Mouse (Mus musculus): ENCODE results near the gene Pkn1. TPM values are rescaled to one million over a fixed set of nuclear protein-coding genes. Genes with fewer than 3 reads are reported as not detected.

Gene Pkn1
- polyA plus RNA-seq, 1 experiment from 2014 or later, result 20.3 TPM

GRCm38 (mm10) chr8:83664931-83665625 lies 33.9 kb downstream of the Pkn1 start:
- Histone ChIP-seq H3K27ac (ENCODE audit: low read depth, low read length) (no peak overlapping the region), H3K9ac (ENCODE audit: low read length) (no peak overlapping the region), H3K4me2 (no peak overlapping the region), H3K4me3 (ENCODE audit: low read depth, low read length) (no peak overlapping the region), H3K4me1 (ENCODE audit: control insufficient read depth, insufficient read depth, low read length) (peaks cover 21% of the 10 kb centered on the region), H3K27me3 (ENCODE audit: control insufficient read depth, insufficient read depth, low read length) (peaks cover 10% of the 10 kb centered on the region), H3K36me3 (ENCODE audit: control insufficient read depth, insufficient read depth, low read length) (no peaks in the 10 kb centered on the region; the same call in 1 of the 2 replicates), H3K9me3 (ENCODE audit: control insufficient read depth, low read length) (no peaks in the 10 kb centered on the region)
- WGBS, result 38% methylated on average over 2 of the region's 2 CpGs
- DNase-seq (ENCODE audit: low spot score, missing footprints) (no peak), ATAC-seq (ENCODE audit: low FRiP score) (no peak)

GRCm38 (mm10) chr8:83664096-83664495 lies 34.9 kb downstream of the Pkn1 start:
- no peak overlapping the region for H3K4me2 ChIP-seq
- peaks cover 24% of the 10 kb centered on the region for H3K4me1 ChIP-seq (ENCODE audit: control insufficient read depth, insufficient read depth, low read length)
- no peaks in the 10 kb centered on the region; the same call in 1 of the 2 replicates for H3K36me3 ChIP-seq (ENCODE audit: control insufficient read depth, insufficient read depth, low read length)
- no peak overlapping the region for H3K27ac ChIP-seq (ENCODE audit: low read depth, low read length)
- no peak overlapping the region for H3K9ac ChIP-seq (ENCODE audit: low read length)
- peaks cover 10% of the 10 kb centered on the region for H3K27me3 ChIP-seq (ENCODE audit: control insufficient read depth, insufficient read depth, low read length)
- no peak overlapping the region for H3K4me3 ChIP-seq (ENCODE audit: low read depth, low read length)
- DNase-seq (ENCODE audit: low spot score, missing footprints) (no peak), ATAC-seq (ENCODE audit: low FRiP score) (no peak)
- 85% methylated on average over 13 of the region's 13 CpGs for WGBS
- no peaks in the 10 kb centered on the region for H3K9me3 ChIP-seq (ENCODE audit: control insufficient read depth, low read length)

GRCm38 (mm10) chr8:83662421-83662826 lies 36.6 kb downstream of the Pkn1 start:
- ATAC-seq (ENCODE audit: low FRiP score), result peak; percentile 58
- Histone ChIP-seq H3K9ac (ENCODE audit: low read length) (no peak overlapping the region), H3K27me3 (ENCODE audit: control insufficient read depth, insufficient read depth, low read length) (peaks cover under 1% of the 10 kb centered on the region), H3K4me2 (no peak overlapping the region), H3K27ac (ENCODE audit: low read depth, low read length) (no peak overlapping the region), H3K4me3 (ENCODE audit: low read depth, low read length) (no peak overlapping the region), H3K4me1 (ENCODE audit: control insufficient read depth, insufficient read depth, low read length) (peaks cover 17% of the 10 kb centered on the region), H3K9me3 (ENCODE audit: control insufficient read depth, low read length) (no peaks in the 10 kb centered on the region), H3K36me3 (ENCODE audit: control insufficient read depth, insufficient read depth, low read length) (no peaks in the 10 kb centered on the region; the same call in 1 of the 2 replicates)
- 9% methylated on average over 4 of the region's 4 CpGs for WGBS
- DNase-seq (ENCODE audit: low spot score, missing footprints), result peak; percentile 99

DNA sequence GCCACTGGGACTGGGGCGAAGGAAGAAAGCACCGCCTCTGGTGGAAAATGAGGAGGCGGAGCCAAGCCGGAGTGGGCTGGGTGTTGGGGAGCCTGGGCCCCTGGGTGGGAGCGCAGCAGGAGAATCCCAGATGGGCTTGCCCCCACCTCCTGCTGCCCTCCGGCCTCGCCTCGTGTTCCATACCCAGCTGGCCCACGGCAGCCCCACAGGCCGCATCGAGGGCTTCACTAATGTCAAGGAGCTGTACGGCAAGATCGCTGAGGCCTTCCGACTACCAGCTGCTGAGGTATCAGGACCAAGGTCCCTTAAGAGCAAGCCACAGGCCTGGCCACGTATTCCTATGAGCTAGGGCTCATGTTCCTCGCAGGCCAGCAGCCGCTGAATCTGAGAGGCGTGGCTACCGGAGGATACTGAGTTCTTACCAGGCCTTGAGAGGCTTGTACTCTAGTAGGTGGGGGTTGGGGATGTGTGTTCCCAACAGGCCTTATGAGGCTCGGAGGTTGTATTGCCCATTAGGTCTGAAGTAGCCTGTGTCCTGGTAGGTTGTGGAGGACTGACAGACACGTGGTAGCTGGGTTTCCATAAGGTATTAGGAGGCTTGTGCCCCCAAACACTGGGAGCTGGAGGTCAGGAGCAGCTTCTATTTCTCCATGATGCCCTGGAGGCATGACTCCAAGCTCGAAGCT lies 37.8 kb downstream of the Pkn1 start:
- no peaks in the 10 kb centered on the region; the same call in 1 of the 2 replicates for H3K36me3 ChIP-seq (ENCODE audit: control insufficient read depth, insufficient read depth, low read length)
- 18% methylated on average over 22 of the region's 22 CpGs for WGBS

DNA sequence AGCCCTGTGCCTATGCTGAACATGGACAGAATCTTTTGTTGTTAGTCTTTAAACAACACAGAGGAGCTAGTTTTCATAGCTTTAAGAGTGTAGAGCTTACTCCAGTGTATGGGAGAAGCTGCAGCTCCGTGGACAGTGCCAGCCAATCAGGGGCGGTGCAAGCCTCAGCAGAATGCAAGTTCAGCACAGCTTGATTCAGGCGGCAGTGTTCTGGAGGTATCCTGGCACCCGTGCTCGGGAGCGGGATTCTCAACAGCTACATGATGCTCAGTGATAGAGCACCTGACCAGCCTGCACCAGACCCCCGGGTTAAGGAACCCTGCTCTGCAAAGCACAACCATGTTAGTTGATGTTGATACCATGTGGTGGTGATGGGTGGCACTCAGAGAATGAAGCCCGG lies 38.4 kb downstream of the Pkn1 start:
- H3K9me3 ChIP-seq (ENCODE audit: control insufficient read depth, low read length), result no peaks in the 10 kb centered on the region
- WGBS, result 6% methylated on average over 8 of the region's 8 CpGs
- H3K4me1 ChIP-seq (ENCODE audit: control insufficient read depth, insufficient read depth, low read length), result peaks cover 17% of the 10 kb centered on the region
- no peak for DNase-seq (ENCODE audit: low spot score, missing footprints)
- no peak overlapping the region for H3K27ac ChIP-seq (ENCODE audit: low read depth, low read length)
- H3K27me3 ChIP-seq (ENCODE audit: control insufficient read depth, insufficient read depth, low read length), result no peaks in the 10 kb centered on the region
- no peak for ATAC-seq (ENCODE audit: low FRiP score)
- no peak overlapping the region for H3K4me3 ChIP-seq (ENCODE audit: low read depth, low read length)
- no peak overlapping the region; the same call in 1 of the 2 replicates for H3K9ac ChIP-seq (ENCODE audit: low read length)
- H3K4me2 ChIP-seq, result no peak overlapping the region
- no peaks in the 10 kb centered on the region; the same call in 1 of the 2 replicates for H3K36me3 ChIP-seq (ENCODE audit: control insufficient read depth, insufficient read depth, low read length)

More for the DNA sequence above, 37.8 kb downstream of the Pkn1 start:
- ATAC-seq (ENCODE audit: low FRiP score), result 0 out of 2 replicates have a peak, but pooled peaks have one; percentile 6
- H3K9ac ChIP-seq (ENCODE audit: low read length), result no peak overlapping the region; the same call in 1 of the 2 replicates
- H3K9me3 ChIP-seq (ENCODE audit: control insufficient read depth, low read length), result no peaks in the 10 kb centered on the region
- H3K4me2 ChIP-seq, result peak overlapping the region; percentile 8; the same call in 1 of the 2 replicates
- peaks cover 17% of the 10 kb centered on the region for H3K4me1 ChIP-seq (ENCODE audit: control insufficient read depth, insufficient read depth, low read length)
- DNase-seq (ENCODE audit: low spot score, missing footprints), result no peak
- no peaks in the 10 kb centered on the region for H3K27me3 ChIP-seq (ENCODE audit: control insufficient read depth, insufficient read depth, low read length)
- no peak overlapping the region for H3K27ac ChIP-seq (ENCODE audit: low read depth, low read length)
- H3K4me3 ChIP-seq (ENCODE audit: low read depth, low read length), result no peak overlapping the region

DNA sequence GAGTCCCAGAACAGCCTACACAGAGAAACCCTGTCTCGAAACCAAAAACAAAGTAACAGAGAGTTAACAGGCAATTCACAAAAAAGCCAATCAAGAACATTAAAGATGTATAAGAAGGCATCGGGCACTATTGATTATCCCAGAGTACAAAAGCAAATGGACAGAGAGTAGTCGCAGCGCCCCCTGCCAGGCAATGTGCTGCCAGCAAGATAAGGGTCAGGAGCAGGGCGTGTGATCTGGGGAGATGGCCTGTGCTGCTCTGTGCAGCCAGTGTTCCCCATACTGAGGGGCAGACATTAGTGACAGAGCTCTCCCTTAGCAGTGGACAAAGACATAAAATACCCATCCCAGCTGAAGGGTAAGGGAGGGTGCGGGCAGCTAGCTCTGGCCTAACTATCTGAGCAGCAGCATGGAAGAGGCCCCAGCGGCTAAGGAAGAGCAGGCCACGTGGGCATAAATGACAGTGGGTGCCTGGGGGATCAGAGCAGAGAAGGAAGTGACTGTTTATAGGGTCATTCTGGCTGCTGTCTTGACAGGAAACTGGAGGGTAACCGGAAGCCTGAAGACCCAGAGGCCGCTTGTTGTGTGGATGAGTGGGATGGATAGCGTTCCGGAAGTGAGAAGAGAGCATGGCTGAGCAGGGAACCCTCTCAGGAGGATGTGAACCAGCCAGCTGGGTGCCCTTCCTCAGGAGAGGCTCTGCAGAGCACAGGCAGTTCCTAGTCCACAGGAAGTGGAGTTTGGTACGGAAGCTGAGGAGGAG lies 42.3 kb downstream of the Pkn1 start:
- H3K36me3 ChIP-seq (ENCODE audit: control insufficient read depth, insufficient read depth, low read length), result no peaks in the 10 kb centered on the region; the same call in 1 of the 2 replicates
- H3K27ac ChIP-seq (ENCODE audit: low read depth, low read length), result no peak overlapping the region
- H3K9ac ChIP-seq (ENCODE audit: low read length), result no peak overlapping the region
- H3K4me2 ChIP-seq, result no peak overlapping the region
- no peaks in the 10 kb centered on the region for H3K9me3 ChIP-seq (ENCODE audit: control insufficient read depth, low read length)
- H3K4me3 ChIP-seq (ENCODE audit: low read depth, low read length), result no peak overlapping the region
- no peaks in the 10 kb centered on the region for H3K27me3 ChIP-seq (ENCODE audit: control insufficient read depth, insufficient read depth, low read length)
- DNase-seq (ENCODE audit: low spot score, missing footprints), result no peak
- H3K4me1 ChIP-seq (ENCODE audit: control insufficient read depth, insufficient read depth, low read length), result peaks cover 30% of the 10 kb centered on the region
- WGBS, result 79% methylated on average over 13 of the region's 13 CpGs
- ATAC-seq (ENCODE audit: low FRiP score), result no peak

- H3K27ac ChIP-seq (ENCODE audit: low read depth, low read length), result no peak overlapping the region
- no peak for ATAC-seq (ENCODE audit: low FRiP score)
- H3K4me2 ChIP-seq, result no peak overlapping the region
- no peak overlapping the region for H3K4me3 ChIP-seq (ENCODE audit: low read depth, low read length)
- peaks cover 25% of the 10 kb centered on the region for H3K4me1 ChIP-seq (ENCODE audit: control insufficient read depth, insufficient read depth, low read length)
- H3K9ac ChIP-seq (ENCODE audit: low read length), result no peak overlapping the region
- no peak for DNase-seq (ENCODE audit: low spot score, missing footprints)
- no peaks in the 10 kb centered on the region for H3K27me3 ChIP-seq (ENCODE audit: control insufficient read depth, insufficient read depth, low read length)
- no peaks in the 10 kb centered on the region for H3K9me3 ChIP-seq (ENCODE audit: control insufficient read depth, low read length)
- H3K36me3 ChIP-seq (ENCODE audit: control insufficient read depth, insufficient read depth, low read length), result no peaks in the 10 kb centered on the region; the same call in 1 of the 2 replicates
- 92% methylated on average over 9 of the region's 9 CpGs for WGBS
These were observed 42.9 kb downstream of the Pkn1 start for GRCm38 (mm10) chr8:83656043-83656442.

DNA sequence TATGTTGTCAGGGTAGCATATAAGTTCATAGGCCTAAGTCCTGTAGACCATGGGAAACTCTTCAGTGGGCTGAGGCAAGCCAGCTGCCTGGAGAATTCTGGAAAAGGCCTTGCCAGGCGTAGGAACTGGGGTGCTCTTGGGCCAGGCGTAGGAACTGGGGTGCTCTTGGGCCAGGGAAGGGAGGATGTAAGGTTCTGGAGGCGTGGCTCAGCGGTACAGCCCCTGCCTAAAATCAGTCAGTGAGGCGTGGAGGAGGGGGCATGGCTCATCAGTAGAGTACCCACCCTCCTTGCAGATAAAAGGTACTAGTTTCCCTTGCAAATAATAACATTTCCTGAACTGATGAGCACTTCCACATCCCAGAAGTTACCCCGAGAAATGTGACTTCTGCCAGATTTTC lies 44.3 kb downstream of the Pkn1 start:
- Histone ChIP-seq H3K9ac (ENCODE audit: low read length) (no peak overlapping the region), H3K27me3 (ENCODE audit: control insufficient read depth, insufficient read depth, low read length) (no peaks in the 10 kb centered on the region), H3K36me3 (ENCODE audit: control insufficient read depth, insufficient read depth, low read length) (no peaks in the 10 kb centered on the region), H3K27ac (ENCODE audit: low read depth, low read length) (no peak overlapping the region), H3K4me2 (no peak overlapping the region), H3K9me3 (ENCODE audit: control insufficient read depth, low read length) (no peaks in the 10 kb centered on the region), H3K4me3 (ENCODE audit: low read depth, low read length) (no peak overlapping the region), H3K4me1 (ENCODE audit: control insufficient read depth, insufficient read depth, low read length) (peaks cover 14% of the 10 kb centered on the region)
- ATAC-seq (ENCODE audit: low FRiP score), result no peak
- 92% methylated on average over 6 of the region's 6 CpGs for WGBS
- no peak for DNase-seq (ENCODE audit: low spot score, missing footprints)
